Mouse (Mus musculus): ENCODE results near the gene Nr1h3. TPM values are rescaled to one million over a fixed set of nuclear protein-coding genes. Genes with fewer than 3 reads are reported as not detected.
"Not testable (repeated sequence)": the region's sequence is repeated elsewhere in the genome, so short reads cannot be mapped to it uniquely, and the experiment has no call there.

The Nr1h3 gene
- 10 to 100 TPM; 22.2 to 53.1 TPM for total RNA-seq (2021)
- long read RNA-seq, experiment 1, transcript Nr1h3-201 (10 exons, 1,802 nt), result minor isoform, 19 of 58 reads
- long read RNA-seq, experiment 1, transcript Nr1h3-202 (10 exons, 1,738 nt), result major isoform, 23 of 58 reads
- long read RNA-seq, experiment 1, partial matches to known transcripts, result 3 of 58 reads
- long read RNA-seq, experiment 1, other reads (novel, unspliced or antisense), result 11 of 58 reads
- long read RNA-seq, experiment 2, transcript Nr1h3-201 (10 exons, 1,802 nt), result major isoform, 26 of 73 reads
- long read RNA-seq, experiment 2, transcript Nr1h3-202 (10 exons, 1,738 nt), result minor isoform, 16 of 73 reads
- long read RNA-seq, experiment 2, partial matches to known transcripts, result 11 of 73 reads
- long read RNA-seq, experiment 2, other reads (novel, unspliced or antisense), result 16 of 73 reads

- DNase-seq (ENCODE audit: low spot score in 2 of 2), result peak; percentile 93
These were observed at the start of gene Nr1h3, which contains the start of gene Acp2 for GRCm38 (mm10) chr2:91202222-91202971. Nr1h3 (minus strand) TSS chr2:91202834. Acp2 (plus strand) TSS chr2:91202885.

GRCm38 (mm10) chr2:91252001-91252400 is 49.4 kb upstream of the Nr1h3 start:
- DNase-seq (ENCODE audit: low spot score in 2 of 2), result no peak

GRCm38 (mm10) chr2:91248366-91248765 is 45.7 kb upstream of the Nr1h3 start:
- no peak for DNase-seq (ENCODE audit: low spot score in 2 of 2)

GRCm38 (mm10) chr2:91244557-91245228 is 42.1 kb upstream of the Nr1h3 start:
- no peak for DNase-seq (ENCODE audit: low spot score in 2 of 2)

- DNase-seq (ENCODE audit: low spot score in 2 of 2), result no peak
These were observed 40.8 kb upstream of the Nr1h3 start for GRCm38 (mm10) chr2:91243416-91243815.

GRCm38 (mm10) chr2:91242547-91242946 is 39.9 kb upstream of the Nr1h3 start:
- DNase-seq (ENCODE audit: low spot score in 2 of 2), result no peak

GRCm38 (mm10) chr2:91237511-91238080 is 35.0 kb upstream of the Nr1h3 start:
- not testable (repeated sequence) for DNase-seq (ENCODE audit: low spot score in 2 of 2)

- peak; percentile 88 for DNase-seq (ENCODE audit: low spot score in 2 of 2)
These were observed 34.2 kb upstream of the Nr1h3 start, which contains the start of gene Ddb2 for GRCm38 (mm10) chr2:91236601-91237510. Ddb2 (minus strand) TSS chr2:91236982.

- no peak for DNase-seq (ENCODE audit: low spot score in 2 of 2)
These were observed 27.1 kb upstream of the Nr1h3 start for GRCm38 (mm10) chr2:91229735-91230134.

GRCm38 (mm10) chr2:91223614-91224013 is 21.0 kb upstream of the Nr1h3 start:
- DNase-seq (ENCODE audit: low spot score in 2 of 2), result no peak

- DNase-seq (ENCODE audit: low spot score in 2 of 2), result no peak
These were observed 17.9 kb upstream of the Nr1h3 start for GRCm38 (mm10) chr2:91220501-91220900.

- no peak for DNase-seq (ENCODE audit: low spot score in 2 of 2)
These were observed 14.4 kb upstream of the Nr1h3 start for GRCm38 (mm10) chr2:91217032-91217431.

GRCm38 (mm10) chr2:91213311-91213710 is 10.7 kb upstream of the Nr1h3 start:
- no peak for DNase-seq (ENCODE audit: low spot score in 2 of 2)

- no peak for DNase-seq (ENCODE audit: low spot score in 2 of 2)
These were observed 3.7 kb upstream of the Nr1h3 start for GRCm38 (mm10) chr2:91206254-91206775.

GRCm38 (mm10) chr2:91202972-91203656 is 480 bp upstream of the Nr1h3 start:
- DNase-seq (ENCODE audit: low spot score in 2 of 2), result peak in 1 of 2 experiments; percentile 32

GRCm38 (mm10) chr2:91198888-91199287 is 3.7 kb downstream of the Nr1h3 start:
- no peak for DNase-seq (ENCODE audit: low spot score in 2 of 2)

- no peak for DNase-seq (ENCODE audit: low spot score in 2 of 2)
These were observed 6.0 kb downstream of the Nr1h3 start for GRCm38 (mm10) chr2:91196577-91197001.

GRCm38 (mm10) chr2:91194624-91195332 is 7.9 kb downstream of the Nr1h3 start:
- peak; percentile 69 to 77 for DNase-seq (ENCODE audit: low spot score in 2 of 2)
